Mouse (Mus musculus) liver, embryonic 13.5 days (tissue): ENCODE measurements around the gene Ugt2b38. TPM values are rescaled to one million over a fixed set of nuclear protein-coding genes. Genes with fewer than 3 reads are reported as not detected.
A peak's percentile ranks its signal among the peaks of the same experiment; 100 is the strongest.
"Not testable (repeated sequence)": the region's sequence is repeated elsewhere in the genome, so short reads cannot be mapped to it uniquely, and the experiment has no call there.

Experiments used
- ATAC-seq: fragments of 200-750 bp; cut with Nextera tagmentation; 2 replicates; pipeline ENCODE4 v1.8.0; 2017; ENCODE audit warnings: low read depth, mild to moderate bottlenecking, moderate number of reproducible peaks, moderate library complexity
- DNase-seq: peaks from one replicate; pipeline ENCODE4 v3.0.0; 2022
- H3K27ac ChIP-seq: fragments of 300-500 bp; sonication (generic); 2 replicates; pipeline ENCODE4 v1.5.1; 2015; ENCODE audit warnings: moderate library complexity, mild to moderate bottlenecking, inconsistent platforms
- H3K27me3 ChIP-seq: fragments of 300-500 bp; sonication (generic); 2 replicates; pipeline ENCODE4 v1.6.1; 2015; ENCODE audit warnings: mild to moderate bottlenecking, inconsistent platforms
- H3K36me3 ChIP-seq: fragments of 300-500 bp; sonication (generic); 2 replicates; pipeline ENCODE4 v1.6.1; 2015; ENCODE audit warnings: mild to moderate bottlenecking, inconsistent platforms
- H3K4me1 ChIP-seq: fragments of 300-500 bp; sonication (generic); replicated peaks from 2 replicates; pipeline ENCODE4 v1.6.1; 2015; ENCODE audit warnings: inconsistent platforms
- H3K4me2 ChIP-seq: fragments of 300-500 bp; sonication (generic); 2 replicates; pipeline ENCODE4 v1.6.1; 2015; ENCODE audit warnings: inconsistent platforms, mild to moderate bottlenecking, moderate library complexity
- H3K4me3 ChIP-seq: fragments of 300-500 bp; sonication (generic); replicated peaks from 2 replicates; pipeline ENCODE4 v1.5.1; 2015; ENCODE audit warnings: mild to moderate bottlenecking, inconsistent platforms
- H3K9ac ChIP-seq: fragments of 300-500 bp; sonication (generic); 2 replicates; pipeline ENCODE4 v1.6.1; 2015; ENCODE audit warnings: mild to moderate bottlenecking, inconsistent platforms
- H3K9me3 ChIP-seq: fragments of 300-500 bp; sonication (generic); replicated peaks from 2 replicates; pipeline ENCODE4 v1.6.1; 2016; ENCODE audit warnings: inconsistent platforms
- WGBS: fragments of 180-500 bp; shearing (Covaris S2); methylation state at CpG from one replicate; pipeline ENCODE4 v1.1.7; 2015; ENCODE audit not compliant: insufficient replicate concordance; 5-methylcytosine and 5-hydroxymethylcytosine counted together
- polyA plus RNA-seq: library from polyadenylated mRNA; unstranded; fragments of >200 nt; fragmentation: Nextera tagmentation; extraction: Ambion mirVana; gene quantifications from 2 replicates; pipeline ENCODE4 v1.2.1, GENCODE M21; 2015

Gene Ugt2b38
- polyA plus RNA-seq: not detected in 2 replicates

DNA sequence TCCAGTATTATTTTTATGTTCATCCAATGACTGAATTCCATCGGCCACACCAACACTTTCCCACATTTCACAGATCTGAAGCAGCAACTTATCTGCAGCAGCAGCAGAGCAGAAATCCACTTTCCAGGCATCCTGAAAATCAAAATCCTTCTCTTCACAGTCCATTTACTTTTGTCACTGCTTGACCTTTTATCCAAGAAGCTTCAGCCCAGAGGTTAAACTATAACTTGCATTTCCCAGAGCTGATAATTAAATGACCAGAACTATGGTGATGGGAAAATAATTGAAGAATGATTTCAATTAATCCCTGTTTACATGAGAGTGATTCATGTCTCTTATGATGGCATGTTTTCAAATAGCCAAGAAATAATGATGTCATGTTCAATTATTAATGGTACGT is at the start of gene Ugt2b38:
Gene Ugt2b38, minus strand, starts transcription at position 163 of the 400 bp plus-strand sequence.
- not testable (repeated sequence) for H3K36me3 ChIP-seq, H3K4me3 ChIP-seq, H3K27ac ChIP-seq, H3K4me1 ChIP-seq, ATAC-seq, H3K4me2 ChIP-seq, H3K9ac ChIP-seq, H3K27me3 ChIP-seq, DNase-seq, H3K9me3 ChIP-seq
- 77% methylated on average over 1 of the region's 2 CpGs for WGBS

DNA sequence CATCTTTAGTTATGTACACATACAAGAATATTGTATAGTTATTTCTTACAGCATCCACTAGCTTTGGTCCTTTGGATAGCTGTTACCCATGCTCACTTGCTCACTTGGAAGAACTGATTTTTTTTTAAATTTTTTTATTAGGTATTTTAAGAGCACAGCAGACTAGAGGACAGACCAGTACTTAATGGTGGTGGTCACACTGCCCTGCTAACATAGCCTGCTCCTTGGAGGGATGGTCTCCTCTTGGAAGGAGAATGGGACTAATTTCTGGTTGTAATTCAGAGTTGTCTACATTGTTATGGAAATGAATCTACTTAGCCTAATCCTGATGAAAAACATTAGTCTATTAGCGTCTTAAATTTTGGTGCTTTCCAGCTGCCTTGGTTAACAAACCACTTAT is 34.8 kb upstream of the Ugt2b38 start:
- no peak overlapping the region for H3K4me3 ChIP-seq
- no peaks in the 10 kb centered on the region for H3K36me3 ChIP-seq
- DNase-seq (no peak), ATAC-seq (no peak)
- no peaks in the 10 kb centered on the region for H3K27me3 ChIP-seq
- no peak overlapping the region for H3K9ac ChIP-seq
- no peaks in the 10 kb centered on the region for H3K4me1 ChIP-seq
- WGBS: 42% methylated on average over 1 of the region's 1 CpGs
- H3K27ac ChIP-seq: no peak overlapping the region
- H3K4me2 ChIP-seq: no peak overlapping the region
- no peaks in the 10 kb centered on the region for H3K9me3 ChIP-seq

DNA sequence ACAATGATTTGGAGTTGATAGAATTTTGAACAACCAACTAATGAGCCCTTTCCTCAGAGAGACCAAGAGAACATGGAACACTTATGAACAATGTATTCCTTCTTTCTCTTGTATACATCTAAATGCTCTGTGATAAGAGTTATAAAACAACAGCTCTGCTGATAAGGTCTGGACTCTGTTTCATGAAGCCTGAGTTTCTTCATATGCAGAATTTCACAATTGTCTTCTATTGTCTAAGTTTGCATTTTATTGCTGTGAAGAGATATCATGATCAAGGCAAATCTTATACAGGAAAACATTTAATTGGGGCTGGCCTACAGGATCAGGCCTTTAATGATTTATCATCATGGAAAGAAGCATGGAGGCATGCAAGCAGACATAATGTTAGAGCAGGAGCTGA is 33.7 kb upstream of the Ugt2b38 start:
- Histone ChIP-seq H3K4me1 (no peaks in the 10 kb centered on the region), H3K9ac (no peak overlapping the region), H3K4me3 (no peak overlapping the region), H3K4me2 (no peak overlapping the region), H3K9me3 (no peaks in the 10 kb centered on the region), H3K27me3 (no peaks in the 10 kb centered on the region), H3K36me3 (no peaks in the 10 kb centered on the region), H3K27ac (no peak overlapping the region)
- ATAC-seq: no peak
- DNase-seq: no peak

DNA sequence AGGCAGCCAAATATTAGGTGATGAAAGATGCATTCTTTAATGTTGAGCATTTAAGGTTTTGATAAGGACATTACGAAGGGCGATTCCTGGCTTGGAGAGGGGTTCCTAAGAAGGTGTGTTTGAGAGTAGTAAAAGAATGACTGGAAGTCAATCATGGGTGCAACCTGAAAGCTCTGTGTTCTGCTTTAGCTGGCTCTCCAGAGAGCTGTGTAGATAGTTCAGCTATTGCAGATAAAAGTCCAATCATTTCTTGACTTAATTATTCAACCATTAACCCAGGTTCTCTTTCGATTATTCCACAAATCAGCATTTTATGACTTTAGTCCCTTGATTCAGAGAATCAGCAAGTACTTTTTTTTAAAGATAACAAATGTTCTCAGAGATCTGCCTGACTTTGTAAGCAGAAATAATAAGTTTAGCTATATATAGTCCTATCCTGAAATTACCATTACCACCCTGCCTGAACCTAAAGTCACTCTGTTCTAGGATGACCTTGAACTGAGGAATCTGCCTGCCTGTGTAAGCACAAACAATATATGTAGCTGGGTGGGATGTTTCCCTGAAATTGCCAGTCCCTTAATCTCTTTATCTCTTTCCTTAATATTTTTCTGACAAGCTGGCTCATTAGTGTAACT is 32.3 kb upstream of the Ugt2b38 start:
- Histone ChIP-seq H3K9ac (no peak overlapping the region), H3K27ac (no peak overlapping the region), H3K4me1 (no peaks in the 10 kb centered on the region), H3K9me3 (no peaks in the 10 kb centered on the region), H3K4me2 (no peak overlapping the region), H3K36me3 (no peaks in the 10 kb centered on the region), H3K4me3 (no peak overlapping the region), H3K27me3 (no peaks in the 10 kb centered on the region)
- no peak for DNase-seq
- WGBS: 72% methylated on average over 3 of the region's 3 CpGs
- ATAC-seq: no peak

DNA sequence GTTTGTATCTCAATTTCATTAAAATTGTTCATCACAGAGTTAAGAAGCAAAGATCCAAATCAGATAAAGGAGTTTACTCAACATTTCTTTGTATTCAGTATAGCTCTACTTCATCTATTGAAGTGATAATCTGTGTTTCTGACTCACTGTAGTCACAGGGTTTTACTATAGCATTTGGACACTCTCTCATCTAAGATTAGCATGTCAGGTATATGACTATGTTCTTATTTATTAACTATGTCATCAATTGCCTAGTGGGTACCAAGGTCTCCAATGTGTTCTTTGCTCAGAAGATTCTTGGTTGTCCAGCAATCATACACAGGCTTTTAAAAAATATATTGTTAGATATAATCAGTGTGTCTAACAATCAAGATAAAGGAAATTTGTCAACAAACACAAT is 31.5 kb upstream of the Ugt2b38 start:
- H3K4me2 ChIP-seq: no peak overlapping the region
- no peaks in the 10 kb centered on the region for H3K9me3 ChIP-seq
- H3K9ac ChIP-seq: no peak overlapping the region
- no peaks in the 10 kb centered on the region for H3K4me1 ChIP-seq
- ATAC-seq: no peak
- H3K27me3 ChIP-seq: no peaks in the 10 kb centered on the region
- H3K36me3 ChIP-seq: no peaks in the 10 kb centered on the region
- DNase-seq: no peak
- no peak overlapping the region for H3K27ac ChIP-seq
- no peak overlapping the region for H3K4me3 ChIP-seq

DNA sequence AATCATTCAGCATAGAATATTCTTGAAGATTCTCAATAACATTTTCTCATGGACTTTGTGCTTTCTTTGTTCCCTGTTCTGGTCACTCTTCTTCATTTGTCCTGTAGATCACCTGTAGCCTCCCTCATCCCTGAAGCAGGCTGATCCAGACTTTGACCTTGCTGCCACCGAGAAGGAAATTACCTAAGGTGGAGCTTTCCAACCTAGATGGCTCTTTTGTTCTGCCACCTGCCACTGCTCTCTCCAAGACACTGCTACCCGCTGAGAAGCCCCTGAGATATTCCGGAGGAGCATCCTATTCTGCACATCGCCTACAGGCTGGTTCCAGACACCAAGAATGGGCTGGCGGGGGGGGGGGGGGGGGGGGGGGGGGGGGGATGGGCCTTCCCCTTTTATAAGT is 28.5 kb upstream of the Ugt2b38 start:
- not testable (repeated sequence) for H3K27me3 ChIP-seq, H3K4me3 ChIP-seq, H3K4me2 ChIP-seq, H3K27ac ChIP-seq, H3K4me1 ChIP-seq, H3K36me3 ChIP-seq, DNase-seq, ATAC-seq, H3K9ac ChIP-seq, H3K9me3 ChIP-seq
- 53% methylated on average over 2 of the region's 5 CpGs for WGBS

DNA sequence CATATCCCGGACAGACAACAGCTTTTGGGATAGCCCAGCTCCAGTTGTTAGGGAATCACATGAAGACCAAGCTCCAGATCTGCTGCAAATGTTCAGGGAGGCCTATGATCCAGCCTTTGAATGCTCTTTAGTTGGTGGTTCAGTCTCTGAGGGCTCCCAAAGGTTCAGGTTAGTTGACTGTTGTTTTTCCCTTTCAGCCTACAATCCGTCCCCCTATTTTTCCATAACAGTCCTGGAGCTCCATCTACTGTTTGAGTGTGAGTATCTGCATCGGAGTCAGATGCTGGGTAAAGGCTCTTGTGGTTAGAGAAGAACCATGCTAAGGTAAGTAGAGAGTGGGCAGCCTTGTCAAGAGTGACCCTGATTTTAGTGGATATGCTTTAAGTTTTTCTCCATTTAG is 12.3 kb upstream of the Ugt2b38 start:
- WGBS: 34% methylated on average over 3 of the region's 3 CpGs
- no peak for DNase-seq
- Histone ChIP-seq H3K9me3 (no peaks in the 10 kb centered on the region), H3K4me1 (no peaks in the 10 kb centered on the region), H3K9ac (no peak overlapping the region), H3K4me2 (no peak overlapping the region), H3K36me3 (no peaks in the 10 kb centered on the region), H3K27me3 (no peaks in the 10 kb centered on the region), H3K4me3 (no peak overlapping the region), H3K27ac (no peak overlapping the region)
- ATAC-seq: no peak

DNA sequence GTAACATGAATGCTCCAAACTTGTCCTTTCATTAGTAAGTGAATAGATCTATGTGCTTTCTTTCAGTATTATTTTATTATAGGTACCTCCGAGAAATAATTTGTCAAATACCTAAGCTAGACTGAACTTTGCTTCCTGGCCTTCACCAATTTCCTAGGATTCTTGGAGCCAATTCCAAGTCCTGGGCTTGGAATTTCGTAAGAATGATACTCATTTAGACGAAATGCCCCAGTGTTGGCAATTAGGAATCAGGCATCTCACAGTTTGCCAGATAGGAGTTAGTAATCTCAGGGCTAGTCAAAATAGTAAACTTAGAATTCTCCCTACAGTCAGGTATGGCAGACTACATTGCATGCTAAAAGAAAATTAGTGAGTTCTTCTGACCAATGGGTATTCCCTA is 1.7 kb upstream of the Ugt2b38 start:
- H3K36me3 ChIP-seq: no peaks in the 10 kb centered on the region
- no peaks in the 10 kb centered on the region for H3K27me3 ChIP-seq
- no peaks in the 10 kb centered on the region for H3K4me1 ChIP-seq
- no peak overlapping the region for H3K4me2 ChIP-seq
- H3K4me3 ChIP-seq: no peak overlapping the region
- H3K27ac ChIP-seq: no peak overlapping the region
- 42% methylated on average over 3 of the region's 3 CpGs for WGBS
- H3K9me3 ChIP-seq: no peaks in the 10 kb centered on the region
- H3K9ac ChIP-seq: no peak overlapping the region
- ATAC-seq: no peak
- DNase-seq: no peak

DNA sequence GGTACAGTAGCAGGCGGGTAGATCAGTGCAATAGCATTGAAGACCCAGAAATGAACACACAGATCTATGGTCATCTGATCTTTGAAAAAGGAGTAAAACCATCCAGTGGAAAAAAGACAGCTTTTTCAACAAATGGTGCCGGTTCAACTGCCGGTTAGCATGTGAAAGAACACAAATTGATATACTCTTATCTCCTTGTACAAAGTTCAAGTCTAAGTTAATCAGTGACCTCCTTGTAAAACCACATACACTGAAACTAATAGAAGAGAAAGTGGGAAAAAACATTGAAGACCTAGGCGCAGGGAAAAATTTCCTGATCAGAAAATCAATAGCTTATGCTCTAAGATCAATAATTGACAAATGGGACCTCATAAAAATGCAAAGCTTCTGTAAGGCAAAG is 27.0 kb downstream of the Ugt2b38 start:
- no peak overlapping the region for H3K4me3 ChIP-seq
- H3K4me2 ChIP-seq: no peak overlapping the region
- WGBS: 57% methylated on average over 4 of the region's 4 CpGs
- no peaks in the 10 kb centered on the region for H3K27me3 ChIP-seq
- DNase-seq: no peak
- H3K9ac ChIP-seq: no peak overlapping the region
- no peak overlapping the region for H3K27ac ChIP-seq
- no peaks in the 10 kb centered on the region for H3K4me1 ChIP-seq
- H3K9me3 ChIP-seq: no peaks in the 10 kb centered on the region
- H3K36me3 ChIP-seq: no peaks in the 10 kb centered on the region
- no peak for ATAC-seq

DNA sequence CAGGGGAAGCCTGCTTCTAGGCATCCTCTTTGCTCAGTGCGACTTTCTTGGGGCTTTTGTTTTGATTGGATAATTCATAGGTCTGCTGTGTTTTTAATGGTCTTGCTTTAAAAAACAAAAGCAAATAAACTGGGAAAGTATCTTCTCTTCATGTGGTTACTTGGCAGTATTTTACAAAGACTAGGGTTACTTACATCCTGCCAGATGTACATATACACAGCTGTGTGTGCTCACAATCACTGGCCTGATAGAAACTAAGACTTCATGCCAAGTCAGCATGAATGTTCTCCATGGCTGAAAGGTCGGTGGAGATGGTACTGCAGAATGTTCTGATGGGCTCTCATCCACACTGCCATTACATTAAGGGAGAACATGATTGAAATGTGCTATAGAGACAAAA is 33.2 kb downstream of the Ugt2b38 start:
- WGBS: 73% methylated on average over 2 of the region's 2 CpGs
- no peak for DNase-seq
- no peak overlapping the region for H3K4me2 ChIP-seq
- no peaks in the 10 kb centered on the region for H3K9me3 ChIP-seq
- H3K36me3 ChIP-seq: no peaks in the 10 kb centered on the region
- no peaks in the 10 kb centered on the region for H3K4me1 ChIP-seq
- no peaks in the 10 kb centered on the region for H3K27me3 ChIP-seq
- no peak overlapping the region for H3K9ac ChIP-seq
- no peak for ATAC-seq
- no peak overlapping the region for H3K4me3 ChIP-seq
- H3K27ac ChIP-seq: no peak overlapping the region

DNA sequence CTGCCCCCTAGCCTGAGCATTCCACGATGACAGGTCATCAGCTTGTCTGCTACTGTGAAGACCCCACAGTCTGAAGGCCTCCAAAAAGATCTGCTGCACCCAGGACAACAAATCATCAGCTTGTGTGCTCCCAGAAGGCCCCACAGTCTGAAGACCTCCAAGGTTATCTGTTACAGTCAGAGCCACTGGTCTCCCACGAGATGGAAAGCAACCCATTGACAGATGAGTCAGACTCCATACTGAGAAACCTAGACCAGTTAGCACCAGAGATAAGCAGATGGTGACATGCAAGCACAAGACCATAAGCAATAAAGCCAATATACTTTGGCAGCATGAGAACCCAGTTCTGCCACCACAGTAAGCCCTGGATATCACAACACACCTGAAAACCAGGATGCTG is 43.8 kb downstream of the Ugt2b38 start:
- no peak for DNase-seq
- 23% methylated on average over 2 of the region's 2 CpGs for WGBS

DNA sequence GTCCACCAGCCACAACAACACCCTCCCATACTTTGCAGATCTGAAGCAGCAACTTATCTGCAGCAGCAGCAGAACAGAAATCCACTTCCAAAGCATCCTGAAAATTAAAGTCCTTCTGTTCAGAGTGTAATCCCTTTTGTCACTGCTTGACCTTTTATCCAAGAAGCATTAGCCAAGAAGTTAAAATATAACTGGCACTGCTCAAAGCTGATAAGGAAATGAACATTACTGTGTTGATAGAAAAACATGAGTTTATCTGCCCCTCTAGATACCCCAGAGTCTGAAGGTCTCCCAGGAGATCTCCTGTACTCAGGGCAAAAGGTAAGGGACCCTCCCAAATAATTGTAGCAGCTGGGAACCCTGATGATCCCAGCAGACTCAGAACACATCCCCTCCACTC is 44.2 kb downstream of the Ugt2b38 start:
- H3K4me1 ChIP-seq: no peaks in the 10 kb centered on the region
- no peak overlapping the region for H3K4me2 ChIP-seq
- no peak overlapping the region for H3K4me3 ChIP-seq
- no peak overlapping the region for H3K27ac ChIP-seq
- no peak overlapping the region for H3K9ac ChIP-seq
- no peaks in the 10 kb centered on the region for H3K36me3 ChIP-seq
- ATAC-seq (0 out of 2 replicates have a peak, but pooled peaks have one; percentile 23), DNase-seq (no peak)
- no peaks in the 10 kb centered on the region for H3K27me3 ChIP-seq
- no peaks in the 10 kb centered on the region; the same call in 1 of the 2 replicates for H3K9me3 ChIP-seq

More for the DNA sequence above, 43.8 kb downstream of the Ugt2b38 start:
- Histone ChIP-seq H3K36me3 (no peaks in the 10 kb centered on the region), H3K9me3 (no peaks in the 10 kb centered on the region; the same call in 1 of the 2 replicates), H3K27me3 (no peaks in the 10 kb centered on the region), H3K9ac (no peak overlapping the region), H3K4me2 (no peak overlapping the region), H3K4me1 (no peaks in the 10 kb centered on the region), H3K4me3 (no peak overlapping the region), H3K27ac (no peak overlapping the region)
- no peak for ATAC-seq
